Mouse (Mus musculus) large intestine, adult 2 months (tissue): ENCODE results near the gene Ctsll3. TPM values are rescaled to one million over a fixed set of nuclear protein-coding genes. Genes with fewer than 3 reads are reported as not detected.

Source experiments
- DNase-seq: peaks from one replicate; pipeline ENCODE4 v3.0.0-alpha.2; 2012; ENCODE audit warnings: low read depth, low spot score
- WGBS: fragments of 180-500 bp; shearing (Covaris S2); methylation state at CpG from one replicate; pipeline ENCODE4 v1.1.7; 2018; 5-methylcytosine and 5-hydroxymethylcytosine counted together
- polyA plus RNA-seq: library from polyadenylated mRNA; depleted of rRNA; stranded (reverse); fragments of >200 nt; gene quantifications from 2 replicates; pipeline ENCODE4 v1.2.3, GENCODE M21; 2012; rRNA removed

Gene Ctsll3
- not detected in 2 replicates for polyA plus RNA-seq

DNA sequence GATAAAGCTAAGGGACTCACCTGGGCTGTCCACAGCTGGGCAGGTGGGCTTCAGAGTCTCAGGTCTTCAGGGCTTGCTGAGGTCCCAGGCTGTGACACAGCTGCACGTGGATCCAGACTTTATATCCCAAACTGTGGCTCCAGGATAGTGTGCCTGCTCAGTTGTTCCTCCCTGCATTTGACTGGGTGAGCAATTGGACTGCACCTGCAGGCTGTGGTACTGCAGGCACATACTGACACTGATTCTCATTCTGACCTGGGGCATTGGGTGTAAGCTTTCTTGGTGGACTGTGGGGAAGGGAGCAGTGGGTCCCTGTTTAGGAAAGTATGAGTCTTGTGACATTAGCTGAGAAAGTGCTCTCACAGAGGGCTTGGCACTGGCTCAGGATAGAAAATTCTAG lies at the start of gene Ctsll3:
Ctsll3 (minus strand) TSS at position 101 of the 400 bp plus-strand sequence.
- no peak for DNase-seq
- 58% methylated on average over 1 of the region's 1 CpGs for WGBS

GRCm38 (mm10) chr13:60848241-60849120 lies 45.8 kb upstream of the Ctsll3 start:
- no peak for DNase-seq

DNA sequence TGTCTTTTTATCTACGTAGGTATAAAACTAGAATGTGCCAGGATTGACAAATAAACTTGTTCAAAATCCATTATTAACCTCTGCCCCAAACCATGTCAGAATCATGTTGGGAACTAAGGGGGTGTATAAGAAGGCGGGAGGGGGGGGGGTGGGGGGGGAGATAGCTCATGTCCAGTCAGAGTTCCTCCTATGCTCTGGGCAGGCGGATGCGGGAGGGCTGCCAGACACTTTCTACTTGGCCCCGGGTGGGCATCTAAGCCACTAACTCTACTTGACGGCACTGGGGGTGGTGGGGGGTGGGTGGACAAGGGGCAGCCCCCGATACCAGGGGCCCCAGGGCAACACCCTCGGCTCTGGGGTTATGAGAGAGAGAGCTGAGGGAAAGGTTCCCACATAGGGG lies 40.5 kb upstream of the Ctsll3 start:
- DNase-seq: no peak
- WGBS: 81% methylated on average over 8 of the region's 8 CpGs

More at GRCm38 (mm10) chr13:60848241-60849120, 45.8 kb upstream of the Ctsll3 start:
- WGBS: 72% methylated on average over 4 of the region's 4 CpGs

DNA sequence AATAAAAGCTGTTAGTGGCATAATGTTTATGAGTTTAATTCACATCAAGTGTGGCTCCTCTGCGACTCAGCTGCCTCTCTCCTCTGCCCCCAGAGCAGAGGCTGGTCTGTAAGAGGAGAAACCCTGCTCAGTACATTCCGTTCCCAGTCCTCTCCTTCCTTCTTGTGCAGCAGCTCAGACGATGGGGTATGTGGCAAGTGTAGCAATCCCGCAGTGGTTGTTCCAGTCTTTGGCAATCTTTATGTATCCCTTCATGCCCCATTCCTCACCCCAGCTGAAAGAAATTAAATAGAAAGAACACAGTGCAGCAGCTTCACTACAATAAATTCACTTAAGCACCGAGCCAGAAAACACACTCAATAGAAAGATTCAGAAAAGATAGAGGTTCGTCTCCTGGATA lies 40.1 kb upstream of the Ctsll3 start:
- 78% methylated on average over 6 of the region's 6 CpGs for WGBS
- DNase-seq: no peak

DNA sequence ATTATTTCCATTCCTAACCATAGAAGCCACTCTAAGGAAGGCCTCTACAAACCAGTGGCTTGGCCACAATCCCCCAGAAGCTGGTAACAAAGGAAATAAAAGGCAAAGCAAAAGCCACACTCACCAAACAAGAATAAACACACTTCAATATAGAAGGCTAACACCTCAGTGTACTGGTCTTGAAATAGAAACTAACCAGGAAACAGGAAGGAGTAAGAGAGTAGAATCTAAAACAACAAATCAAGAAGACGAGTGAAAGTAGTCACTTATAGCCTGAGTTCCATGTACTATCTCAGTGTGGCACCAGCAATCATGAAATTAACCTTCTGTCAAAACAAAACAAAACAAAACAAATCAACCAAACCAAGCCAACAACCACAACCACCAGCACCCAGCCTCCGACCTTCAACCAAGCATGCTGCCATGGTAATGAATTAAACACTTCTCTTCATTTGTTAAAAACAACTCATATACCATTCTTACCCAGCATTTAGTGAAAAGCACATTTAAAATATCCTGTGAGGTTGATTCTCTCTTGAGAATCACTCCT lies 36.8 kb upstream of the Ctsll3 start:
- DNase-seq: no peak
- 51% methylated on average over 2 of the region's 2 CpGs for WGBS

DNA sequence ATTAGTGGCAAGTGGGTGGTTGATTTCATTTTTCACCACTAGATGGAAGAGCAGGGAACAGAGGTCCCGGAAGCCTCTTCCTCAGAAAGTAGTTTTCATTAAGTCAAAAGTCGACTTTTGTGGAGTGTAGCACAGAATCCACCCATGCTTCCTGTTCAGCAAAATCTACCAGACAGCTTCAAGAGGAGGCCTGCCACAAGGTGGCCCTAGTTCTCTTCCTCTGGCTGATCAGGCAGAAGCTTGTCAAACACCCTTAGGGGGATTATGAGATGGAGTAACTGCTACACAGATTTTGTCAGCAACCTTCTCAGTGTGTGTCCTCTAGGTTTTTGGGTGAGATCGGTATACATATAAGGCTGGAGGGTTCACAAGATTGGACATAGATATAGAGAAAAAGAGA lies 23.4 kb upstream of the Ctsll3 start:
- 57% methylated on average over 3 of the region's 3 CpGs for WGBS
- DNase-seq: no peak

- DNase-seq: no peak
- WGBS: 40% methylated on average over 3 of the region's 3 CpGs
Observed at GRCm38 (mm10) chr13:60820486-60821175, 18.0 kb upstream of the Ctsll3 start.

DNA sequence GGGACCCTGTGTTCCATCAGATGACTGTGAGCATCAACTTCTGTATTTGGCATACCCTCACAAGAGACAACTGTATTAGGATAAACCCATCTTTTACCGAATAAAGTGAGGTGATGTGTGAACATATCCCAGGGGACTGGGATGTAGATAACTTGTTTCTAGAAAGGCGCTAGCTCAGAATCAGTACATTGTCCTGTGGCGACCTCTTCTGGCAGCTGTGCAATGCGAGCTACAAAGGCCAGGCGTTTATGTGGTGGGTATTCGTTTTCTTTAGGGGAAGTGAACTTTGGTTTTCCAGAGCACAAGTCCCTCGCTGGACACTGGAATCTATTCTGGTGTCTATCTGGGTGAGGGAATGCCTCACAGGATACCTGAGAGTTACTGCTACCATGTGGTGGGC lies 16.8 kb upstream of the Ctsll3 start:
- no peak for DNase-seq
- 14% methylated on average over 7 of the region's 7 CpGs for WGBS

GRCm38 (mm10) chr13:60813722-60814121 lies 11.1 kb upstream of the Ctsll3 start:
- WGBS: 24% methylated on average over 1 of the region's 1 CpGs
- no peak for DNase-seq

DNA sequence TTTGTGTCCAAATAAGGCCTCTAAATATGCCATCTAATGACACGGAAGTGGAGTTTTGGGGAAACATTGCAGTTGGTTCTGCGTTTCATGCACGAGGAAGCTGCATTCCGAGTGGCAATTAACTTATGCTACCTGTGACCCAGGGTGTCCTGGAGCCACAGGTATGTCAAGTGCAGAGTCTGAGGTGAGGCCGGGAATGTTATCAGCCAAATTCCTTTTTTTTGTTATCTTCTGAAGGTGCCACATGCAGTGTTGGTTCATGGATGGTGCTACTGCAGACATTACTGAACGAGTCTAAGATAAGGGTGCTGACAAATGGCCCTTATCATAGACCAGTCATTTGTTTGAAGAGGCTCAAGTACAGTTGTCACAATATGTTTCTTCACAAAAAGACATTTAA lies 10.1 kb upstream of the Ctsll3 start:
- no peak for DNase-seq
- 48% methylated on average over 6 of the region's 6 CpGs for WGBS

GRCm38 (mm10) chr13:60809690-60810089 lies 7.0 kb upstream of the Ctsll3 start:
- 46% methylated on average over 2 of the region's 2 CpGs for WGBS
- DNase-seq: no peak

- WGBS: 64% methylated on average over 1 of the region's 1 CpGs
- no peak for DNase-seq
Observed at GRCm38 (mm10) chr13:60789466-60789865, 13.2 kb downstream of the Ctsll3 start.

GRCm38 (mm10) chr13:60786264-60786663 lies 16.4 kb downstream of the Ctsll3 start, which contains the start of gene BC051665:
BC051665 (minus strand) TSS chr13:60786364.
- no peak for DNase-seq

DNA sequence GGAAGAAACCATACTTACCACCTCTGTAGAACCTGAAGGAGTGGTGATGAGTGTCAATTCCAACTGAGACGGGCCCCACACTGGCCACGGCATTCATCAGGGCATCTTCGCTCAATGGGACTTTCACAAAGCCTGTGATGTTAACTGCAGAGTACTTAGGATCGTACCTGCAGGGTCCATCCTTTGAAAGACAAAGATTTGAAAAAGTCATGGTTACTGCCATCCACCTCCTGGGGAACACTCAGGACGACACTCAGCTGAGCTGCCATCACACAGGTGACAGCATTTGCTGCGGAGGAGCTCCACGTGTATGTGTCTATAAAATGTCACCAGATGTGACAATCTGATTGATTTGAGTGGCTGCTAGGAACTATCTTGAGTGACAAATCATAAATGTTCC lies 19.3 kb downstream of the Ctsll3 start:
- 81% methylated on average over 7 of the region's 7 CpGs for WGBS
- DNase-seq: no peak

- WGBS: 70% methylated on average over 3 of the region's 3 CpGs
Observed at GRCm38 (mm10) chr13:60780534-60780933, 22.1 kb downstream of the Ctsll3 start.

DNA sequence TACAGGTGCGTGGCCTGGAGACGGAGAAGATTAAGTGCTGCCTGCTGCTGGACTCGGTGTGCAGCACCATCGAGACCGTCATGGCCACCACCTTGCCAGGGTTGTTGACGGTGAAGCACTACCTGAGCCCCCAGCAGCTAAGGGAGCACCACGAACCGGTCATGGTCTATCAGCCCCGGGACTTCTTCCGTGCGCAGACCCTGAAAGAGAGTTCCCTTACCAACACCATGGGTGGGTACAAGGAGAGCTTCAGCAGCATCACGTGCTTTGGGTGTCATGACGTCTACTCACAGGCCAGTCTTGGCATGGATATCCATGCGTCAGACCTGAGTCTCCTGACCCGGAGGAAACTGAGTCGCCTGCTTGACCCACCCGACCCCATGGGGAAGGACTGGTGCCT lies 41.5 kb downstream of the Ctsll3 start:
- no peak for DNase-seq
- WGBS: 95% methylated on average over 17 of the region's 17 CpGs

More at GRCm38 (mm10) chr13:60780534-60780933, 22.1 kb downstream of the Ctsll3 start:
- DNase-seq: no peak

- WGBS: 86% methylated on average over 12 of the region's 12 CpGs
- no peak for DNase-seq
Observed at GRCm38 (mm10) chr13:60760392-60760791, 42.3 kb downstream of the Ctsll3 start.

DNA sequence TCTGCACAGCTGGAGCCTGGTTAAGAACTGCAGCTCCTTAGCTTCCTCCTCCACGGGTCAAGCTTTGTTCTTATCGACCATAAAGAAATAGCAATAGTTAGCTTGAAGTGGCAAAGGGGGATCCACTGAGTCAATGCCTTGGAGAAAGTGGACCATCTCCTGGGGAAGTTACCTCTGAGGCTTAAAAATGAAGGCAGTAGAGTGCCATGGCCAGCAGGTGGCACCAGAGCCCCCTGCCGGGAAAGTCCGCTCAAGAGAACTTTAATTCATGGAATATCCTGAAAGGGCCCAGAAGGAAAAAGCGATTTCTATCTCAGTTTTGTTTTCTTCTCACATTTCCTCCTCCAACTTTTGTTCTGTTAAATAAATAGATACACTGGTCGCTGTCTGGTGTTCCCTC lies 43.5 kb downstream of the Ctsll3 start:
- no peak for DNase-seq
- 47% methylated on average over 6 of the region's 6 CpGs for WGBS

GRCm38 (mm10) chr13:60757292-60757691 lies 45.4 kb downstream of the Ctsll3 start:
- WGBS: 85% methylated on average over 13 of the region's 13 CpGs

GRCm38 (mm10) chr13:60755251-60755650 lies 47.4 kb downstream of the Ctsll3 start:
- no peak for DNase-seq
- 52% methylated on average over 2 of the region's 2 CpGs for WGBS

More at GRCm38 (mm10) chr13:60757292-60757691, 45.4 kb downstream of the Ctsll3 start:
- no peak for DNase-seq
